Mouse (Mus musculus): Measurements from ENCODE around the gene Scn1b.

Gene Scn1b

GRCm38 (mm10) chr7:31087262-31087661, 39.5 kb downstream of the Scn1b start:
- DNase-seq (ENCODE audit: low read depth, low spot score), result no peak

- DNase-seq (ENCODE audit: low read depth, low spot score), result no peak
These were observed 40.5 kb downstream of the Scn1b start for GRCm38 (mm10) chr7:31086175-31086755.

GRCm38 (mm10) chr7:31085171-31085570, 41.6 kb downstream of the Scn1b start:
- DNase-seq (ENCODE audit: low read depth, low spot score), result no peak

- no peak for DNase-seq (ENCODE audit: low read depth, low spot score)
These were observed 42.7 kb downstream of the Scn1b start for GRCm38 (mm10) chr7:31084140-31084539.

- no peak for DNase-seq (ENCODE audit: low read depth, low spot score)
These were observed 43.8 kb downstream of the Scn1b start for GRCm38 (mm10) chr7:31082831-31083588.

- no peak for DNase-seq (ENCODE audit: low read depth, low spot score)
These were observed 44.7 kb downstream of the Scn1b start for GRCm38 (mm10) chr7:31082106-31082505.

GRCm38 (mm10) chr7:31081106-31081505, 45.7 kb downstream of the Scn1b start:
- no peak for DNase-seq (ENCODE audit: low read depth, low spot score)

- no peak for DNase-seq (ENCODE audit: low read depth, low spot score)
These were observed 46.2 kb downstream of the Scn1b start for GRCm38 (mm10) chr7:31080611-31081010.

GRCm38 (mm10) chr7:31079670-31080069, 47.1 kb downstream of the Scn1b start:
- DNase-seq (ENCODE audit: low read depth, low spot score), result no peak

- peak; percentile 79 for DNase-seq (ENCODE audit: low read depth, low spot score)
These were observed 48.8 kb downstream of the Scn1b start for GRCm38 (mm10) chr7:31077885-31078445.

GRCm38 (mm10) chr7:31077470-31077869, 49.3 kb downstream of the Scn1b start:
- DNase-seq (ENCODE audit: low read depth, low spot score), result no peak

GRCm38 (mm10) chr7:31076492-31076891, 50.3 kb downstream of the Scn1b start, which contains the start of gene Fxyd3:
Fxyd3 (minus strand) TSS chr7:31076704.
- DNase-seq (ENCODE audit: low read depth, low spot score), result no peak

- no peak for DNase-seq (ENCODE audit: low read depth, low spot score)
These were observed 52.1 kb downstream of the Scn1b start for GRCm38 (mm10) chr7:31074713-31075069.

- no peak for DNase-seq (ENCODE audit: low read depth, low spot score)
These were observed 52.6 kb downstream of the Scn1b start for GRCm38 (mm10) chr7:31074061-31074712.

GRCm38 (mm10) chr7:31073546-31073945, 53.3 kb downstream of the Scn1b start:
- DNase-seq (ENCODE audit: low read depth, low spot score), result no peak

- DNase-seq (ENCODE audit: low read depth, low spot score), result no peak
These were observed 54.5 kb downstream of the Scn1b start for GRCm38 (mm10) chr7:31072326-31072725.

- DNase-seq (ENCODE audit: low read depth, low spot score), result no peak
These were observed 56.5 kb downstream of the Scn1b start for GRCm38 (mm10) chr7:31070324-31070723.

- no peak for DNase-seq (ENCODE audit: low read depth, low spot score)
These were observed 57.3 kb downstream of the Scn1b start for GRCm38 (mm10) chr7:31069491-31069890.

GRCm38 (mm10) chr7:31067836-31068235, 59.0 kb downstream of the Scn1b start:
- no peak for DNase-seq (ENCODE audit: low read depth, low spot score)
